Mouse (Mus musculus): ENCODE results near the gene Amot.

The Amot gene

DNA sequence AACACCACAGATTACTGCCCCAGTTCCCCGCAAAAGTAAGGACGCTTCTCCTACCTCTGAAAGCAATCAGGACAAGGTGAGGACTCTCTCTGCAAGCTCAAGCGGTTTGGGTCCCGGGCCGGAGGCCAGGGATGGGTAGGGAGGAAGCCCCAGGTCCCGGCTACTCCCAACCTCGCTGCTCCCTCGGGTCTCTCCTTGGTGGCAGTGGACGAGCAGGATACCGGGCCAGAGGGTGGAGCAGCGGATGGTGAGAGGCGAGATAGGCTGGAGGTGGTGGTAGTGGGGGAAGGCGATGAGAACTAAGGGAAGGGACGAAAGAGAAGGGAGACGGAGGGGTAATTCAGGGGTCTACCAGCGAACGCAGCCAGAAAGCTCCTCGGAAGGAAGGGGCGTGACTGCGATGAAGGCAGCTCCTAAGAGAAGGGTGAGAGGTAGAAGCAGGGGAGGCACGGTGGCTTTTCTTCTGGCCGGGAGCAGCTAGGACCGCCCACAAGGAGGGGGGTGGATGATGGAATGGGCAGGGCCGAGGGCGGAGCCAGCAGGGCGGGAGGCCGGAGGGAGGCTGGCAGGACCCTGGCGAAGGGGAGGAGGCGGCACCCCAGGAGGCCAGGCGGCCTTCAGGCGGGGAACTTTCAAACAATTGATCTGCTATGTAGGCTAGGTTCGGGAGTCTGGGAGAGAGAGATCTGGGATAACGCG is at the start of gene Amot:
TSS of gene Amot (minus strand) at position 465 of the 699 bp plus-strand sequence.
- in situ Hi-C loops (cut with MboI) = no loop called here

DNA sequence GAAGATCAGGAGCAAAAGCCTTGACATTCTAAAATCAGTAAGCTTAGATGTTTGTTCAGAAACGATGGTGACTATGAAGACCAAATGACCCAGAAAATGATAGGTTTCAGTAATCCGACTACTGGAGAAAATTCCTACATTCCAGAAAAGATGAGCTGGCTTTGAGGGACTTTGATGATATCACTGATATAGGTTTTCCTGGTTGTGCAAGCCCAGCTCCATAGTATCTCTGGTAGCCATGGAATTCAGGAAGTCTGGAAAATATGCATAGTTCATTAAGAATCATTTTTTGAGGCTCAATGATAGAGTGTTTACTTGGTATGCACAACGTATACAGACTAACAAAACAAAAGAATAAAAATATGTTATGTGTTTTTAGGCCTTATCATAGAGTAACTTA is 40.1 kb upstream of the Amot start:
- in situ Hi-C loops (cut with MboI) = no loop called here

DNA sequence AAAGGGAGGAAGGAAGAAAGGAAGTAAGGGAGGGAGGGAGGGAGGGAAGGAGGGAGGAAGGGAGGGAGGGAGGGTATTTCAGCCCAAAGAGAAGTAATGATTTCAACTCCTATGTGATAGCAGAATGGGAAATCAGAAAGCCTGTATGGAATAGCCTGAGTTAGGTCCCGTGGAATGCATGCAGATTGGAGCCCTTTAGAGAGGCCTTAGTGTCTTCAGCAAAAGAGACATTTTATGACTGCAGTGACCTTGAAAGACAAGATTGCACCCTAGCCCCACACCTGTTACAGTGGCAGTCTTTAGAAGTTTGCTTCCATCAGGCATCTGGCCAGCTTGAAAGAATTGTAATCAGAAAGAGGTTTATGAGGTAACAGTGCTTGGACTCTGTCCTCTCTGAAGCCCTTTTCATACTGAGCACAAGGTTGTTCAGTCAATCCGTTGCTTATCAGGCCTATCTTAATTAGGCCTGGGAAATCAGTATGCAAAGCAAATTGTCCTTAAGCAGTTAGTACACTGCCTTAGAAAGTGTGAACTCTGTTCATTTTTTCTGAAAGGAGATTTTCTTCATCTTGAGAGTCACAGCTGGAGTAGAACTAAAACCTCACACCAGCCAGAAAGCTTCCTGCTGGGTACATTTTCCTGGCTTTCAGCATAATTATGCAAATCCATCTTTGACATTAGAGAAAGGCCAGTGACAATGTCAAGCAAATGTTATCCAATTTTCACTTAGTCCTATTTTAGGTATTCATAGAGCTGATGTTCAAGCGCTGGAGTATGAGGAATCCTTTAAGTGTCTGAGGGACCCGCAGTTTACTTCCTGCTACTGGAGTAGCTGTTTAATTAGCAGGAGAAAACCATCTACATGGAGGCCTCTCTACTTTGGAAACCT is 38.9 kb upstream of the Amot start:
- in situ Hi-C loops (cut with MboI) = no loop called here

DNA sequence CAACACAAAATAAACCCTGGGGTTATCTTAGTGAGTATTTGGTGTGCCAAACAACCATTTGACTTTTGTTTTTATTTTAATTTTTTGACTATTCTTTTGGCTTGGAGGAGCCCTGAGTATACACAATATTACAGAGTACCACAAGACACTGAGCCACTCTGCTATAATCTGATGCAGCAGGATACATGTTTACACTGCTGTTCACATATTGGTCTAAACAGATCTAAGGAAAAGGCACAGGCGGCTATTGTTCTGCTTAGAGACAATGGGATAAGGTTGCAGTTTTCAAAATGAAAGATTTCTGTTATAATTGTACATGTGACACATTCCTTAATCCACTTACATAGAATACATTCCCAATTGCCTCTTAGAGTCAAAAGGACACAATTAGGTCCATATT is 36.1 kb upstream of the Amot start:
- in situ Hi-C loops (cut with MboI) = no loop called here

DNA sequence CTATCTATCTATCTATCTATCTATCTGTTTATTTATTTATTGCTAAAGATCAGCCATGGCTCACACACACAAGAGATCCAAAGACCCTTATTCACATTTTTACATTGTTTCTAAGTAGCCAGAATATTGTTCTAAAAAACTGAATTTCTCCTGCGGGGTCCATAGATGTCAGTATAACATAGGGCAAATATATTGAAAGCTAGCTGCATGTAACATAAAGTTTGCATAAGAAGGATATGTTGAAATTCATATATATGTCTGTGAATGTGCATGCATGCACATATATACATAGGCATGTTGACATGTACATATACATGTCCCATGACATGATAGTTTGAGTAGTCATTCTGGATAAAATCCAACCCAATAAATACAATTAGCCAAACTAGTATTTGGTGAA is 35.3 kb upstream of the Amot start:
- in situ Hi-C loops (cut with MboI) = no loop called here

DNA sequence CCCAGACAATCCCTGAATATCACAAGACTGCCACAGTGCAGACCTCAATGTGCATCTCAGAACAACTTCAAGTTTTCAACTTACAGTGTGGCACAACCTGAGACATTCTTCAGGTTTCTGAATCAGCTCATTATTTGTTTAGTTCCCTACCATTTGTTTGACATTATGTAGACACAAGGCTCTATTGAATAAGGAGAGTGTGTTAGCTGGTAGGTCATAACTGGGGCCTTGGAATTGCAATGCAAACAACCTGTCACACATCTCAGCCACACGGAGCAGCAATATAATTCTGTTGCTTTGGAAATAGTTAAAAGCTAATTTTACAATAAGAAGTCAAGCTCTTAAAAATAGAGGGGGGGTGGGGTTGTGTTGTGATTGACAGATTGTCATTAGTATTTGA is 24.6 kb upstream of the Amot start:
- in situ Hi-C loops (cut with MboI) = no loop called here

DNA sequence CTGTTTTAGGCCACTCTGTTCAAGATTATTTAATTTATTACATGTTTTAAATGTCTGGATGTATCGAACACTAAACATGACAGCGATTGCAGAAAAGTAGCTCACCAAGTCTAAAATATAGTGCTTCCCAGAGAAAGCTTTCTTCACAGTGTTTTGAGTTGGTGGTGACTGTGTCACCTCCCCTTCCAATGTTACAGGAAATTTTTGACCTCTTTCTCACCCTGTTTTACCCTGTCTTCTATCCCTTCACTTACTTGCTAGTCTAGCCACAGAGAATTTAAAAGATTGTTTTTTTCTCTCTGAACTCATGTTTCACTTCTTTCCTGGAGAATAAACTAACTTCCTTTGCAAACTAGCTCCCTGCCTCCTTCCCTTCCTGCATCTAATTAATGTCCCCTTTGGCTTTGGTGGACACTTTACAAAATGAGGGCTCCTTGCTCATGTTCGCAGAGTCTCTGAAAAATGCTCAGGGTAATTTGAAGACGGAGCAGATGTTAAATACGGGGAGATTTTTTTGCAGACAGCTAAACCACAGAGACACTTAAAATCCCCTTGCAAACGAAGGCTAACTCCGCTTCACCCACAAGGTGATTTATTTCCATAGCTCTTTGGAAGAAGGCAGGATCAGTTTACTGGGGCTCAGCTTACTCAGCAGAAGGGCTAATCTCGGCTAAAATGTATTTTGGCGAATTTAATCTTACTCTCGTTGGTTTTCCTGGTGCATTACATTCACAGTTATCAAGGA is 11.5 kb upstream of the Amot start:
- in situ Hi-C loops (cut with MboI) = no loop called here

DNA sequence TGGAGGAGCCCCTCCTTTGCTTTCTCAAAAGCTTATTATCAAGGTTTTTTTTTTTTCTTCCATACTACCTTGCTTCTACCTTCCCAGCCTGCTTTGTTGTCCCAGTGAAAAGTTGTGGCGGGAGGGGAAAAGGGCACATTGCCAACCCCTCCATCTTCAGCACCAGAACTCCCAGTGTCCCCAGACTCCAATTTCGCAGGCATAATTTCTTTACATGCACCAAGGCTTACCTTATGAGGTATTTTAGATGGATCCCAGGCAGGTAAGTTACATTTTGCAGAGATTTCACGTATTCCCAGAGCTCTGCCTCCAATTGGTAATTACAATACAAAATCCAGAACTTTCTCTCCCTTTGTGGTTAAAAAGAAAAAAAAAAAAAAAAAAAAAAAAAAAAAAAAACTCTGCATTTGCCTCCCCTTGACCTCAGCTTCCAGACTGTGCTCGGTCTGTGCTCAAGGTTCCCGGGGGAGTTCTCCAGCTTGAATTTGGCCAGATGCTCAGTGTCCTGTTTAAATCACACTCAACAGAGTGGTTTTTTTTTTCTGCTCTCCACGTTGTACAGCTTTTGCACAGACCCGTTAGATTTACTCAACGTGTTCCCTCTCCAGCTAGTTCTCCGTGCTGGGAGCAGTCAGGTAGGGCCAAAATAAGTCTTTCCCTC is 10.6 kb upstream of the Amot start:
- in situ Hi-C loops (cut with MboI) = no loop called here

DNA sequence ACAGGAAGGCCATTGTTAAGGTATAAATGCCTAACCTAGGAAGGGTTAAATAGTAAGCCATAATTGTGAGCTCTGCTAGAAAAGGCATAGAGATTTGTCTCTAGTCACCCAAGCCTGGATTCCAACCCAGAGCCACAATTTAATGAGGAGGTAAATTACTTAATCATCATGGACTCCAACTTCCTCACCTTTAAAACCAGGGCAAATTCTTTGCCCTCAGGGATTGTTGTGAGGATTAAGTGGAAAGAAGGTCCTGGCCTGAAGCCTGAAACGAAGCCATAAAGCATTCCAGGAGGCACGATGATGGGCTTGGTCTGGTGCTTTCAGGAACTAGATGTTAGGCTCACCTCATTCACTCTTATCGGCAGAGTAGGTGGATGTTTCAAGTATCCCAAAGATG is 5.7 kb upstream of the Amot start:
- in situ Hi-C loops (cut with MboI) = no loop called here

DNA sequence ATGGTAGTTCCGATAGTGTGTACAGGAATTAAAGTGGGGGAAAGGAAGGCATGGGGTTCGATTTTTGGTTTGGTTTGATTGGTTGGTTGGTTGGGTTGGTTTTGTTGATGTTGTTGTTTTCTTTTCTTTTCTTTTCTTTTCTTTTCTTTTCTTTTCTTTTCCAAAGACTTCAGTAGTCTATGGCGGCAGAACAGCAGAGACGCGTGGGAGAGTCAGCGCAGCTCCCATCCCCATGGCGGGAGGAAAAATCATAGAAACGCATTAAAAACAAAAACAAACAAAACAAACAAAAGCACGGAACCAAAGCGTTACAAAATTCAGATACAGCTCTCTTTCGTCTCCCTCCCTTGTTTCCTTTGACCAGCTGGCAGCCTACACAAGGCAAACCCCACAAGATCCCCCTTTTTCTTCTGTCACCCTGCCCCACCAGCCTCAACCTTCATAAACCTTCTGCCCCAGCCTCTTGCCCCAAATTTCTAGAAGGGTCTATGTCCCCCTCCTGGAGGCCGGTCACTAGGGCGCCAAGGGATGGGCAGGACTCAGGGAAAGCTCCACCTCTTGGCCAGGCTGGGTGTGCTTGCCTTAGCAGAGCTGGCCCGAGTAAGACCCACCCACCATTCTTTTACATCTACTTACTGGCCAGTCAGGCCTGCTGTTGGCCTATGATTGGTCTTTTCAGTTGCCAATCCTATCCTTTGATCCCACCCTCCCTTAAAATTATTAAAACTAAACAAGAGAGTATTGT is 648 bp upstream of the Amot start:
- in situ Hi-C loops (cut with MboI) = no loop called here

DNA sequence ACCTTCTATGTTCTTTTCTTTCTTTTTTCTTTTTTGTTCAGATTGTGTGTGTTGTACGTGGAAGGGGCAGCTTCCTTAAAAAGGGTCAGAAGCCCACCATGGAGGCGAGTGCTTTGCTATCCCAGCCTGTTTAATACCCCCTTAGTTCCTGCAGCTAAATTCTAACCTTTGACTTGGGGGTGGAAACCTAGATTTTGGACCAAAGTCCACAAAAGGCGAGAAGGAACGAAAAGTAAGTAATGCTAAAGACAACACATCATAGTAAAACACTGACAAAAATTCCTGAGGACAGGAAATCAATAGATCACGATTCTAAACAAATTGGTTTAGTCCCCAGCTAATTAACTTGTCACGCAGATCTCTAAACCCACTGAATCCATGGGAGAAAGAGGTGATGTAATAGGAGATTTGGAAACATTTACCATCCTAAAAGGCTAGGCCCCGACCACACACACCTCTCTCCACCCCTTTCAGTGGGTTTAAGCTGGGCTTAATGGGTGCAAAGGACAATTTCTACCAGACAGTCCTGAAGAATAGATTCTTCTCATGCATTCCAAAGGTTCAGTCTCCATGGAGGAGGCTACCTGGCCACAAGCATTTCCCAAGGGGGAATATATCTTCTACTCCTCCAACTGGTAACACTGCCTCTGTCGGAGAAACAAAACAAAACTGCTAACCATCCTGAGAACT is 3.2 kb downstream of the Amot start:
- in situ Hi-C loops (cut with MboI) = no loop called here

DNA sequence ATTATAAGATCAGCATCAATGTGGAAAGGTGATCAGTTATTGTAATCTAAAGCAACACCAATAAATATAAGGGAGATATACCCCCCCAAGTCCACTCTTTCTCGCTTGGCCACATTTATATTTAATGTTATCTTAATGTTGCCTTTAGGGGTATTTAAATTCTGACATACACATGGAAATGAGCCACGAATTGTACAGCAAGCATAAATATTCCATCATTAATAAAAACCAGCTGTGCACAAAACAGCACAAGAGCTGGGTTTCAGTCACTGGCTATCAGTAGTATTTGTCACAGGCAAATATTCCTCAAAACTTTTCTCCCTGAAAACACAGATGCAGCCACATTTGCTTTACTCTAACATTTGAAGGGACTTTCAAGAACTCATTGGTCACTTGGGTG is 5.9 kb downstream of the Amot start:
- in situ Hi-C loops (cut with MboI) = no loop called here

DNA sequence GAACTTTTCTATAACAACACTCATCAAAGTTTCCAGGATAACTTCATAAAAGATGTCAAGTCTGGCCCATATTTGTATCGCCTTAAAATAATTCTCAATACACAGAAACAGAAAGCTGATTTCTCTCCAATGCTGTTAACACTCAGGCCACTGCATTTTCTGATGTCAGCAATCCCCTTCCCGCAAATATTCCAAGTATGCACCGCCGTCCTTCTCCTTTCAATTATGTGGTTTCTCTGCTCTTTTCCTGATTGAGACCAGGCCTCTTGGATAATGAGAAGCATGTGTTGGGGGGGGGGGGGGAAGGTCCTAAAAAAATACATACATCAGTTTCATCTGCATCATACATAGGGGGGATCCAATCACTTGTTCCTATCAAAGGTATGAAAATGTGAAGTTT is 6.3 kb downstream of the Amot start:
- in situ Hi-C loops (cut with MboI) = no loop called here

DNA sequence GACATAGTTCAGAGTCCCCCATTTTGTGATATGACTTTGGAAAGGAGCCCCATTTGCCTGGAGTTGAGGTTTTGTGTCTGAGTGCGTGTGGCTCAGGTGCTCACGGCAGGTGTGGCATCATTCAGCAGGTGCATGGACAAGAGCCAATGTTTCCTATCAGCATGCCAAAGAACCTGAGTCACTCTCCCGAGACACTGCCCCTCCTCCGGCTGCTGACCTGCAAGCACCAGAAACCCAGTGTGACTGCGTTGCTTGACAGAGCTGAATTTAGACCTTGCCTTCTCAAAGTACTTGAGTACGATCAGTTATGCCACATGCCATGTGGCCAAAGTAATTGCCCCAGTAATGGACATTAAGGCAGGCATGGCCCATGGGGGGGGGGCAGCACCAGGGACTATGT is 7.5 kb downstream of the Amot start:
- in situ Hi-C loops (cut with MboI) = no loop called here

DNA sequence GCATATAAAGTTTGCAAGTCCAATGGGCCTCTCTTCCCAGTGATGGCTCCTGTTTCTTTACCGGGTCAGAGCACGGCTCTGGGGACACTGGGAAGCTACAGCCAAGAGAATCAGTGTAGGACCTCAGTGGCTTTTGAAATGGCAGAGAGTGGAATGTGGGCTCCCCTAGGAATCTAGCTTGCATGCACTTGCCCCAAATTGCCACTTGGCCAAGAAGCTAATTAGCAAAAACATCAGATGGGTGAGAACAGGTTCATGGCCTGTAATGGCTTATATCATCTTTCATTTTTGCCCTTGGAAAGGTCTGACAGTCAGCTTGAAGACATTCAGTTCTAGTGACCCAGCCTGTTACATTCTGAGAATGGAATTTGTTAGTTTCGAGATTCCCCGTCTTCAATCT is 9.6 kb downstream of the Amot start:
- in situ Hi-C loops (cut with MboI) = no loop called here

DNA sequence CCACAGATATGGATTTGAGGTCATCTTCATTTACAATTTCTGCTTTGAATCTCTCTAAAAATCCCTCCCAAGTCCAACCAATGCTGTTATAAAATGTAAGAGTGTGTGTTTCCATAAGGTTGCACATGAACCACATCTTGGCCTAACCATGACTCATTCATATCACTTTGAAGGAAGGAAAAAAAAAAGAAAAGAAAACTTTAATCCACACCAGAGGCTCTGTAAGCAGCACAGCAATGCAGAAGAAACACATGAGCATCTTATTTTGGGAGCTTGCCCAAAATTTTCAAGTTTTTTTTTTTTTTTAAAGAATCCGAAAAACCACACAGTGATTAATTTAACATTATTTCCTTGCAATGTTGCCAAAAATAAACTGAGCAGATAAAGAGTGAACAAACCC is 14.2 kb downstream of the Amot start:
- in situ Hi-C loops (cut with MboI) = no loop called here

DNA sequence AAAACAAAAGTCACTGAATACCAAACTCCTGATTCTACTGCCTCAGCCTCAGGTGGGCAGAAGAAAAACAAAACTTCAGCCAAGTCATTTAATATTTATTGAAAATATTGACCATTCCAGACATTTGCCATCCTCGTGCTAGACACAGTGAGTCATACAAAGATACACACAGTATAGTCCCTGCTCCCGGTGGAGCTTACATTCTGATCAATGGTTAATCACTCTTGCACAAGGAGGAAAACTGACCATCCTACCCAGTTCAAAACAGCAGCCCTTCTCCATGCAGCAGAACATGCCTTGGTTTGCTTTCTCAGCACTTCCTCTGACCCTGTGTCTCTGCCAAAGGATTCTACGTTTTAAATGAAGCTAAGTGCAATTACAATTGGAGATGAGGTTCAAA is 14.6 kb downstream of the Amot start:
- in situ Hi-C loops (cut with MboI) = no loop called here

DNA sequence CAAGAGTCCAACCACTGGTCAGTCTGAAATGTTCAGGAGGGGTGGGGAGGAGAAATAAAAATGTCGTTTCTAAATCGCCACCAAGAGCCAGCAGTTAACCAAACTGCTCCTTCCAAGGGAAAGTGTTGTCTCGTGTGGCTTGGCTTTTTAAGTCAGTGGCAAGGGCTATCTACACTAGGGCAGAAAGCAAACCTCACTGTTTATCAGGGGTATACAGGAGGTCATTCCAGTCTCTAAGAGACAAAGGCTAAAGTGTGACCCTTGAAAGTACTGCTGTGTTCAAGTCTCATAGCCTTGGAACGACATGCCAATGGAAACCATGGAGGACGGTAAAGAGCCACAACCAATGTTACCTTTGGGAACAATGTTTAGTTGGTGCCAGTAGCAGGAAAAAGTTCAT is 15.0 kb downstream of the Amot start:
- in situ Hi-C loops (cut with MboI) = no loop called here

DNA sequence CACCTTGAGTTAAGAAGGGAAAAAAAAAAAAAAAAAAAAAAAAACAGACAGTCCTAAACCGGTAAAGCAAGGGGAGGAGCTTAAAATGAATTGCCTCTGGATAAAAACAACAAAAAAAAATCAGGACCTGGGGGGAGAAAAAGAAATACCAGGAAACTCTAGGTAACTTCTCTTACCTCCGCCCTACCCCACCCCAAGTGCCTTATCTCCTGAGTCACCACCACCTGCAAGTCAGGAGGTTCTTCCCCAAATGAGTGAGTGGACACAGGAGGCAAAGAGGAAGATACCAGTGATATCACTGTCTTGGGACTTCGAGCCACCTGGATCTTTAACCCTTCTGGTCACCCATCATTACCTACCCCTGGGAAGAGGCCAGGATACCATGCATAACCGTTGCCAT is 19.5 kb downstream of the Amot start:
- in situ Hi-C loops (cut with MboI) = no loop called here

DNA sequence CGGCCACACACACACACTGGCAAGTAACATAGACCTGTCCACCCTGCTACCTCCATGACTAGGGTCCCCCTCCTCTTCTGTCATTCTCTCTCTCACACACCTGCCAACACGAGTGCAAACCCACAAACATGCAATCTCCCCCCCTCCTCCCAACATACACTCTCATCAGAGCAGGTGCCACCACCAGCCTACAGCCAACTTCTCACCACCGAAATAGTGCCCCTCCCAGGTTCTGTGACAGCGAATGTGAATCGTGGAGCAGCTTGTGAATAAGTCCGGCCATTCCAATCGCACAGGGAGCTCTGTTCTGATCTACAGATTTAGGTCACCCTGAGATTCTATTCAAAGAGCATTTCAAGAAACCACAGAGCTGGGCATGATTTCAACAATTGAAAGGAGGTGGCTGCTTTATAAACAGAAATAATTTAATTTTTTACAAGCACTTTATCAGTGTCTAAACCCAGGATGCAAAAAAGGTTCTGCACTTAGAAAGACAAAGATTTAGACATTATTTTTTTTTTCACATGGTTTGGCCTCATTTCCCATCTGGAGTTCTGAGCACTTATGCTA is 21.4 kb downstream of the Amot start:
- in situ Hi-C loops (cut with MboI) = no loop called here

DNA sequence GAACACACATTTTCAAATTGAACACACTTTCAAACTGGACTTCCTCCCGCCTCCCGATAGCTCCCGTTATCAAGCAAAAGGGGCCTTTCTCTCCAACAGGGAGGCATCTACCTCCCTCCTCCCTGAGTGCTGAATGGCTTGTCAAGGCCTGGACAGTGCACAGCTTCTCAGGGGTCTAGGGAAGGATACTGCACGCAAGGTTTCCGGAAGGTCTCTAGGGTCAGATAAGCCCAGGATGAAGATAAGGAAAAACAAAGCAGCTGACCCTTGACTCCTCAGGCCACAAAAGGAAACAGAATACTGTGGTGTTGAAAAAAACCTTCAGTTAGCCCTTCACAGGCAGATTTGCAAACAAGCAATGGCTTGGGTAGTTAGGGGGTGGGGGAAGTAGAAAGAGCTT is 22.6 kb downstream of the Amot start:
- in situ Hi-C loops (cut with MboI) = no loop called here
